Mouse (Mus musculus): ENCODE data around the gene Angptl2. TPM values are rescaled to one million over a fixed set of nuclear protein-coding genes. Genes with fewer than 3 reads are reported as not detected.

The Angptl2 gene
- total RNA-seq, 1 experiment = 5.1 TPM

DNA sequence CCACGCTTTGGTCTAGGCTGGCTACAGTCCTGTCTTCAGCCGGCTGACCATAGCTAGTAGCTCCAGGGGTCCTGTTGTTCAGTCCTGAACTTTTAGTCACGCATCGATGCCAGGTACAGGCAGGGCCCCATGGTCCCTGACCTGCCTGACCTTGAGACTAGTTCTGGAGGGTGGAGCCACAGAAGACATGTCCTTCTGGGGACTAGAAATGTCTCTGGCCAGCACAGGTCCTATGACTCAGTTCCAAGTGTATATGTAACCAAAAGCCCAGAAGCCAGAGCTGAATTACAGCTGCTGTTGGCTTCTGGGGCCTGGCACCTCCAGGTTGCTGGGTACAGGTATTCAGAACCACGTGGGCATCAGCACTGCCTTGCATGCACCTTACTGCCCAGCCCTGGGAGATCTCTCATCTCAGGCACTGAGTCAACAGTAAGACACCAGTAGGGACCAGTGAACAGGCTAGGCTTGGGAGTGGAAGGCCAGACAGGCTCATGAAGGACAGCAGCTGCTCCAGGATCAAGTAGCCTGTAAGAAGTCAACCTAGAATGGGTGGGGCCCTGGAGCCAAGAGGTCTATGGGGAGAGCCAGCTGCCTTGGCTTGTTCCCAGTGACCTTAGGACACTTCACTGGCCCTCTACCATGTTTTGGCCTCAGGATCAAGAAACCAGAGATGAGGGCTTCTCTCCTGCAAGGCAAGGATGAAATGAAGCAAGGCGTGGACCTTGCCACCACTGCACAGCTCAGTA is 26.8 kb upstream of the Angptl2 start:
- H3K4me1 ChIP-seq (ENCODE audit: control insufficient read depth in 2 of 2, insufficient read depth in 2 of 2, low read length in 2 of 2, poor library complexity in 1 of 2) = no peaks in the 10 kb centered on the region
- no peaks in the 10 kb centered on the region for H3K36me3 ChIP-seq (ENCODE audit: control insufficient read depth, insufficient read depth, low read length, poor library complexity, severe bottlenecking)
- H3K27ac ChIP-seq (ENCODE audit: insufficient read depth, low read depth, low read length, poor library complexity, severe bottlenecking) = no peak overlapping the region
- H3K9ac ChIP-seq (ENCODE audit: insufficient read depth, low read depth, low read length, poor library complexity, severe bottlenecking) = no peak overlapping the region
- no peak overlapping the region for H3K4me3 ChIP-seq (ENCODE audit: insufficient read depth in 1 of 2, low read depth in 1 of 2, low read length in 2 of 2, poor library complexity in 1 of 2, severe bottlenecking in 1 of 2)
- in situ Hi-C loops (cut with MboI; ENCODE audit: low sequenced_read_pairs in 2 of 2, unreplicated experiment in 2 of 2) = no loop called here
- TF ChIP-seq ZC3H11A (IDR thresholded peaks at IDR 0.05; ENCODE audit: borderline replicate concordance, low read depth, low read length) = no peak
- TF ChIP-seq HCFC1 (IDR thresholded peaks at IDR 0.05; ENCODE audit: borderline replicate concordance, insufficient read depth, low read length) = no peak
- TF ChIP-seq ZNF384 (IDR thresholded peaks at IDR 0.05; ENCODE audit: low read depth, low read length) = no peak
- TF ChIP-seq MAFK (IDR thresholded peaks at IDR 0.05; ENCODE audit: insufficient read depth, low read depth, low read length) = no peak
- TF ChIP-seq CHD2 (IDR thresholded peaks at IDR 0.05; ENCODE audit: low read depth, low read length) = no peak
- H3K9me3 ChIP-seq (ENCODE audit: control insufficient read depth, insufficient read depth, low read depth, low read length) = no peaks in the 10 kb centered on the region
- no peak for DNase-seq (ENCODE audit: low read depth, low spot score)

DNA sequence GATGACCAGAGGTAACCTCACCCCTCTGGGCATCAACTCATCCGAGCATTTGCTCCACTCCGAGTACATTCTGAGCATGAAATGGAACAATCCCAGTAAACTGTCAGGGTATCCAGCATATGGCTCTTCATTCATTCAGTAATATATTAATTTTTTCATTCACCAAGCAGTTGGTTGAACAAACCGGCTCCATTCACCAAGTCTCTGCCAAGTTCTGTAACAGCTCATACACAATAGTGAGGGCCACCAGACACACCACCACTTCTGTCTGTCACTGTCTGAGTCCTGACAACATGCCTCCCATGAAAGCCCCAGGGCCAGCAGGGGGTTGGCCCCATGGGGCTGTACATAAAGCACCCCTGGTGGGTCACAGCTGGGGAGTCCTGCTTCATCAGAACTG is 25.9 kb upstream of the Angptl2 start:
- Histone ChIP-seq H3K27ac (ENCODE audit: insufficient read depth, low read depth, low read length, poor library complexity, severe bottlenecking) (no peak overlapping the region), H3K9ac (ENCODE audit: insufficient read depth, low read depth, low read length, poor library complexity, severe bottlenecking) (no peak overlapping the region), H3K36me3 (ENCODE audit: control insufficient read depth, insufficient read depth, low read length, poor library complexity, severe bottlenecking) (no peaks in the 10 kb centered on the region), H3K4me3 (ENCODE audit: insufficient read depth in 1 of 2, low read depth in 1 of 2, low read length in 2 of 2, poor library complexity in 1 of 2, severe bottlenecking in 1 of 2) (no peak overlapping the region), H3K9me3 (ENCODE audit: control insufficient read depth, insufficient read depth, low read depth, low read length) (no peaks in the 10 kb centered on the region), H3K4me1 (ENCODE audit: control insufficient read depth in 2 of 2, insufficient read depth in 2 of 2, low read length in 2 of 2, poor library complexity in 1 of 2) (no peaks in the 10 kb centered on the region)
- in situ Hi-C loops (cut with MboI; ENCODE audit: low sequenced_read_pairs in 2 of 2, unreplicated experiment in 2 of 2) = no loop called here
- DNase-seq (ENCODE audit: low read depth, low spot score) = no peak
- no peak for TF ChIP-seq ZNF384 (IDR thresholded peaks at IDR 0.05; ENCODE audit: low read depth, low read length)
- no peak for TF ChIP-seq ZC3H11A (IDR thresholded peaks at IDR 0.05; ENCODE audit: borderline replicate concordance, low read depth, low read length)
- TF ChIP-seq CHD2 (IDR thresholded peaks at IDR 0.05; ENCODE audit: low read depth, low read length) = no peak
- TF ChIP-seq HCFC1 (IDR thresholded peaks at IDR 0.05; ENCODE audit: borderline replicate concordance, insufficient read depth, low read length) = no peak
- TF ChIP-seq MAFK (IDR thresholded peaks at IDR 0.05; ENCODE audit: insufficient read depth, low read depth, low read length) = no peak

DNA sequence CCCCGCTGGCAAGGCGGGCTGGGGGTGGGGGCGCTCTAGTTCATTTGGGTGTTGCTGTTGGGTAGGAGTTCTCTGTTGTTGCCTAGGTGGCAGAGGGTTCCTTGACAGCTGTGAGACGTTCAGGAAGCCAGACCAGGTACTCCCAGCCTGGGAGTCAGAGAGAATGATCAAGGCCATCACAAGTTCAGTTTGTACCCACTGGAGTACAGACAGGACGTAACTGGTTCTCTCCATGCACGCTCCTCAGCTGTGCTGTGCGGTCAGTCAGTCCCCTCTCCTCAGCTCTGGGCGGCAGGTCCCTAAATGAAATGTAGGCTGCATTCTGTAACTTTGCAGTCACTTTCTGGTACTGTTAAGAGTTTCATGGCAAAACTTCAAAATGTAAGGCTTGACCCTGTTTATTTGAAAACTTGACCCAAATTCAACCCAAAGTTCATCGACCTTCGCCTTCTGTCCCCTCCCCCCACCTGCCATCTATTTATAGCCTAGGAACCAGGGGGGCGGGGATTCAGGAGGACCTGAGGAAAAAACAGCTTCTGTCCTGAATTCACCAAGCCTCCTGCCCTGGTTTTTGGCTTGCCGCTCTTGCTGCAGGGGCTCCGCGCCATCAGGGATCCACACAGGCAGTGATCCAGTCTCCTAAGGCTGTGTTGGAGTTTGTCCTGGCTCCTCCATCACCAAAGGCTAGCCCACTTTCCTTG is 15.4 kb upstream of the Angptl2 start:
- no peak overlapping the region for H3K27ac ChIP-seq (ENCODE audit: insufficient read depth, low read depth, low read length, poor library complexity, severe bottlenecking)
- H3K36me3 ChIP-seq (ENCODE audit: control insufficient read depth, insufficient read depth, low read length, poor library complexity, severe bottlenecking) = no peaks in the 10 kb centered on the region
- peak overlapping the region in 1 of 2 experiments; percentile 25; a peak in 1 of 4 replicates for H3K4me3 ChIP-seq (ENCODE audit: insufficient read depth in 1 of 2, low read depth in 1 of 2, low read length in 2 of 2, poor library complexity in 1 of 2, severe bottlenecking in 1 of 2)
- H3K4me1 ChIP-seq (ENCODE audit: control insufficient read depth in 2 of 2, insufficient read depth in 2 of 2, low read length in 2 of 2, poor library complexity in 1 of 2) = peaks cover 4 to 22% of the 10 kb centered on the region in 2 experiments
- H3K9ac ChIP-seq (ENCODE audit: insufficient read depth, low read depth, low read length, poor library complexity, severe bottlenecking) = no peak overlapping the region
- no peak for TF ChIP-seq ZC3H11A (IDR thresholded peaks at IDR 0.05; ENCODE audit: borderline replicate concordance, low read depth, low read length)
- no peak for TF ChIP-seq ZNF384 (IDR thresholded peaks at IDR 0.05; ENCODE audit: low read depth, low read length)
- no peak for TF ChIP-seq HCFC1 (IDR thresholded peaks at IDR 0.05; ENCODE audit: borderline replicate concordance, insufficient read depth, low read length)
- no peak for TF ChIP-seq CHD2 (IDR thresholded peaks at IDR 0.05; ENCODE audit: low read depth, low read length)
- no peak for TF ChIP-seq MAFK (IDR thresholded peaks at IDR 0.05; ENCODE audit: insufficient read depth, low read depth, low read length)
- no peak for DNase-seq (ENCODE audit: low read depth, low spot score)
- in situ Hi-C loops (cut with MboI; ENCODE audit: low sequenced_read_pairs in 2 of 2, unreplicated experiment in 2 of 2) = no loop called here
- H3K9me3 ChIP-seq (ENCODE audit: control insufficient read depth, insufficient read depth, low read depth, low read length) = no peaks in the 10 kb centered on the region

DNA sequence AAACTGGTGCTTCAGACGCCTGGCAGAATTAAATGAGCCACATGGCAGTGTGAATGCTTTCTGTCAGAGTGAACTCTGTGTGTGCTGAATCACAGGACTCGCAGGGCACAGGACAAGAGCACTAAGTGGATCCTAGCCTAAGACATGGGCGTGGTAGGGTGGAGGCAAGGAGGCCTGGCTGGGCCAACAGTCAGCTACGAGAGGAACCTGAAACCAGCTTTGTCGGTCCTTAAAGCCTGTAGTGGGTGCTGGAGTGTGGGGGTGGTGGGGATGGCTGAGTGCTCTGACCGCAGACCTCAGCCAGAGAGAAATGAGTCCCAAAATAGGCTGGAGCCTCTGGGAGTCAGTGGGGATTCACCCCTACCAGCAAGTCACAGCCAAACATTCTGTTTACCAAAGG is 12.6 kb upstream of the Angptl2 start:
- Histone ChIP-seq H3K4me1 (ENCODE audit: control insufficient read depth in 2 of 2, insufficient read depth in 2 of 2, low read length in 2 of 2, poor library complexity in 1 of 2) (peaks cover 4 to 22% of the 10 kb centered on the region in 2 experiments), H3K9me3 (ENCODE audit: control insufficient read depth, insufficient read depth, low read depth, low read length) (no peaks in the 10 kb centered on the region), H3K9ac (ENCODE audit: insufficient read depth, low read depth, low read length, poor library complexity, severe bottlenecking) (no peak overlapping the region), H3K27ac (ENCODE audit: insufficient read depth, low read depth, low read length, poor library complexity, severe bottlenecking) (no peak overlapping the region), H3K4me3 (ENCODE audit: insufficient read depth in 1 of 2, low read depth in 1 of 2, low read length in 2 of 2, poor library complexity in 1 of 2, severe bottlenecking in 1 of 2) (no peak overlapping the region), H3K36me3 (ENCODE audit: control insufficient read depth, insufficient read depth, low read length, poor library complexity, severe bottlenecking) (no peaks in the 10 kb centered on the region)
- TF ChIP-seq ZC3H11A (IDR thresholded peaks at IDR 0.05; ENCODE audit: borderline replicate concordance, low read depth, low read length) (no peak), CHD2 (IDR thresholded peaks at IDR 0.05; ENCODE audit: low read depth, low read length) (no peak), ZNF384 (IDR thresholded peaks at IDR 0.05; ENCODE audit: low read depth, low read length) (no peak), HCFC1 (IDR thresholded peaks at IDR 0.05; ENCODE audit: borderline replicate concordance, insufficient read depth, low read length) (no peak), MAFK (IDR thresholded peaks at IDR 0.05; ENCODE audit: insufficient read depth, low read depth, low read length) (no peak)
- DNase-seq (ENCODE audit: low read depth, low spot score) = no peak
- in situ Hi-C loops (cut with MboI; ENCODE audit: low sequenced_read_pairs in 2 of 2, unreplicated experiment in 2 of 2) = no loop called here

All from ES-E14 (cell line).